Mouse (Mus musculus) urinary bladder, adult 2 months (tissue): ENCODE measurements at regions not wholly inside any gene's neighbourhood (a gene's known extent, or its start where the extent isn't known, plus 50 kb on each side); places are given as distances from the start of the nearest gene placed in this dataset.

Experiments
- DNase-seq: peaks from one replicate; pipeline ENCODE4 v3.0.0; 2022; ENCODE audit warnings: low spot score

DNA sequence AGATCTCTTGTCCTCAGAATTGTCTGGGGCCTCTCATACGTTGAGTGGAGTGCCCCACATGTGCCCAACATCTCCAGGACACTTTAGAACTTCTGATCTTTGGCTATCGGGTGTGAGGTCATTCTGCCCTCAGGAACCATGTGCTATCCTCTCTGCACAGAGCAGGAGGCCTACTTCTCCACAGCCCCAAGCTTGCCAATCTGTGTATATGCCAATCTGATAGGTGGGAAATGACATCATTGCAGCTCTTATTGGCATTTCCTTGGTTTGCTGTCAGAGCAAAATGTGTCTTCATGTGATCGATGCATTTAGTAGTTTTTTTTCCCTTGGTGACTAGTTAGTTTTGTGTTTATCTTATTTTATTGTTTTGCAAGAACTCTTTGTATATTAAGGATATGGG, 108.8 kb upstream of the Ptpn1 start:
- DNase-seq = no peak

DNA sequence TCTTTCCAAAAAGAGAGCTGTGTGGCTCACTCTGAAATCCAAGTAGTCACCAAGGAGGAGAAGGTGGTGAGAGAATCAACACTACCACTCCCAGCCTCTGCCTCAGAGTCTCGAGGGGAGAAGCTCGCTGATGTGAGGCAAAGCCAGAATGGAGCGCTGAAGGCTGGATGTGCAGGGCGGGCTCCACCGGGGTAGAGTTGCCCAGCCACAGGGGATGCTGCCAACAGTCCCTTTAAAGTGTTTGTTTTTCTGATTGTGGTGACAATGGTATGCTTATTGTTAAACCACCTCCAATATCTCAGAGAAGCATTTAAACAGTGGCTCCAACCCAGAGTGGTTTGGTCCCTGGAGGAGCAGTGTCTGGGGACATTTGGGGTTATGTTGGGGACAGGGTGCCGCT, 110.7 kb upstream of the Ptpn1 start:
- no peak for DNase-seq

GRCm38 (mm10) chr2:167818799-167819198, 113.1 kb upstream of the Ptpn1 start:
- DNase-seq = no peak

- DNase-seq = no peak
Observed at GRCm38 (mm10) chr2:167817030-167817429, 114.8 kb upstream of the Ptpn1 start.

- DNase-seq = no peak
Observed at GRCm38 (mm10) chr2:167815123-167815522, 116.7 kb upstream of the Ptpn1 start.

DNA sequence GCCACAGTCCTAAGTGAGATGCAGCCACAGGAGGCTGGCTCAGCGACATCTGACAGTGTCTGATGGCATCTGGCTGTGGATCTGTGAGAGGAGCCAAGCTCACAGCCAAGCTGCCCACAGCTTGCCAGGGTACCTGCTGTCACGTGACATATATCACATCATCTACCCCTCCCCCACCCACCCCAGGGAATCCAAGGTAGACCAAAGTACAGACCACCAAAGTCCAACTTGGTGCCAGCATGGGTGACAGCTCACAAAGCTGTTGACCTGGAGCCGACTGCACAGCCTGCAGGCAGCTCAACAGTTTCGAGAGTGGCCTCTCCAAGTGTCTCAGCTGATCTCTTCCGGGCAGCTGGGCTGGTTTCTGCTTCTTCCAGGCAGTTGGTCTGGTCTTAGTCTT, 119.6 kb upstream of the Tmem189 start:
- DNase-seq = no peak

DNA sequence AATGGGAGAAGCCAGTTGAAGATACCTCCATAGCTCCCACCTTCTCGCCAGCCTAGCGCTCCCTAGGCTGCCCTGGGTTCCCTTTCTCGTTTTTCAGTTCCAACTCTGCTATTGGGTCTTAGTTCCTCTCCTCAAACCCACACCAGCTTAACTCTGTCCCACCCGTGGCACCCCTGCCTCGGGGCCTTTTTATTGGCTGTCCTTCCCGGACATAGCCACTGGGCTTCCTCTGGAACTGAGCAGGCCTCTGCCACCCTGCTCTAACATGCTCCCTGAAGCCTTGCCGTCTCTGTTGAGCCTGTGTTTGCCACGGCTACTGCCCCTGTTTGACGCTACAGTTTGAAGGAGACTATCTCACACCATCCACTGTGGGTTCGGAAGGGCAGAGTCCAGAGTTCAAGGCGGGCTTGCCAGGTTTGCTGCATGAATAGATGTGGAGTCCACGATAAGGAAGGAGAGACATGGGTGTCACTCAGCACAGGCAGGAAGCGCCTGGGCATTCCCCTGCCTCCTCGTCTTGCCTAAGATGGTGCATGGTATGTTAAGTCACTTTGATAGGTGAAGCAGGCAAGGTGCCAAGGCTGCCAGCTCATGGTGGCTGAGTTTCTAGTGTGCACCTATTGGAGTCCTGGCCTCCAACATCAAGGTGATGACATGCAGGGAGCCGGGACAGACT, 116.1 kb upstream of the Tmem189 start:
- no peak for DNase-seq

DNA sequence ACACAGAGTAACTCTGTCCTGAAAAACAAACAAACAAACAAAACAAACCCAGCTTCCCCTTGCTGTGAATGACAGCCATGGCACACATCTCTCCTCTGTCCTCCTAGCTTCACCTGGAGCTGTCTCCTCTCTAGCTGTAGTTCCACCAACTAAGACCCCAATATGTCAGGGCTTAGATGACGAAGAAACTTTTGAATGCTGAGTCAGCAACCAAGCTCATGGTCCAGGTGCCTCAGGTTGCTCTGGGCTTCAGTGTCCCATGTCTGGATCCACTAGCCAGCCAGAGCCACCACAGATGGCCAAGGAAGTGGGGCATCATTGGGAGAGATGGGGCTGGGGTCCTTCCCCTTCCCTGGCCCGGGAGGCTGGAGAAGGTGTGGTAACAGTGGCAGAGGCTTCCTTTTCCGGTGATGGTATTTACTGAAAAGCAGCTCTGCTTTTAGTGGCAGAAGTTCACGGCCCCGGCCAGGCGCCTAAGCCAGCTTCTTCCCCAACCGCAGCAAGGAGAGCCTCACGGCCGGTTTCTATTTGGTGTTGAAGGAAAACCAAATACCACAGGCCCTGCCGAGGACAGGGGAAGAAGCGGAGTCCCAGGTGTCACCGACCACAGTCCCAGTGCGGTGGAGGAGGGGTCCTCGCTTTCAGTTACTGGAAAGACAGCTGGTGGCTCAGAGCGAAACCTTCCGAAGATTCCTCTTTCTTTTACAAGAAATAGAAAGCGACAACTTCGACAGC, 115.0 kb upstream of the Tmem189 start:
- DNase-seq = no peak

DNA sequence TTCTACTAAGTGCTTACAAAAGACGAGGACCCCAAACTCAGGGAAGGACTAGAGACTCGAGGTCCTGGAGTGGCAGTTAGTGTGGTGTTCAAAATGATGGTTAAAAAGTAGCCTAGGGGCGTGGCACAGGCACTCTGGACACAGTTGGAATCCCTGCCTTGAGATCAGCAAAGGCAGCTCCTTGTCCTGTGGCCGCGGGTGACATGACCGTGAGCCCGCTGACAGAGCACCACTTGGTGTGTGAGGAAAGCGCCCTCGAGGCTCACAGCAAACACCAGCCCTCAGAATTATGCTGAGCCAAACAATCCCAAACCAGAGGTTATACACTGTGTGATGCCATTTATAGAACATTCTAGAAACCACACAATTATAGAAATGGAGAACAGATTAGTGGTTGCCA, 112.9 kb upstream of the Tmem189 start:
- no peak for DNase-seq

DNA sequence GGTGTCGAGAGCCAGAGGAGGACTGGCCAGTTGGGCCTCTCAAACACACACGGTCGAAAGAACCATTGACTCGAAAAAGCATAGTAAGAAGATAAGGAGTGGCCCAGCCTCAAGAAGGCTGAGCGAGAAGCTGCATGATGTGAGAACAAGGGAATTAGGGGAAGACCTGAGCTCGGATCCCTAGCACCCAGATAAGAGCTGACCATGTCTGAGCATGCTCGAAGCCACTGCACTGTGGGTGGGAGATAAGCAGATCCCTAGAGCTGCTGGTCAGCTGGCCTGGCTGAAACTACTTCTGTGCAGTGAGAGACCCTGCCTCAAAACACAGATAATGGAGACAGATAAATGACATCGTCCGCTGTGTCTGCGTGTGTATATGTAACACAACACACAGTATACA, 111.8 kb upstream of the Tmem189 start:
- DNase-seq = no peak

GRCm38 (mm10) chr2:167800648-167801245, 111.1 kb upstream of the Tmem189 start:
- no peak for DNase-seq

DNA sequence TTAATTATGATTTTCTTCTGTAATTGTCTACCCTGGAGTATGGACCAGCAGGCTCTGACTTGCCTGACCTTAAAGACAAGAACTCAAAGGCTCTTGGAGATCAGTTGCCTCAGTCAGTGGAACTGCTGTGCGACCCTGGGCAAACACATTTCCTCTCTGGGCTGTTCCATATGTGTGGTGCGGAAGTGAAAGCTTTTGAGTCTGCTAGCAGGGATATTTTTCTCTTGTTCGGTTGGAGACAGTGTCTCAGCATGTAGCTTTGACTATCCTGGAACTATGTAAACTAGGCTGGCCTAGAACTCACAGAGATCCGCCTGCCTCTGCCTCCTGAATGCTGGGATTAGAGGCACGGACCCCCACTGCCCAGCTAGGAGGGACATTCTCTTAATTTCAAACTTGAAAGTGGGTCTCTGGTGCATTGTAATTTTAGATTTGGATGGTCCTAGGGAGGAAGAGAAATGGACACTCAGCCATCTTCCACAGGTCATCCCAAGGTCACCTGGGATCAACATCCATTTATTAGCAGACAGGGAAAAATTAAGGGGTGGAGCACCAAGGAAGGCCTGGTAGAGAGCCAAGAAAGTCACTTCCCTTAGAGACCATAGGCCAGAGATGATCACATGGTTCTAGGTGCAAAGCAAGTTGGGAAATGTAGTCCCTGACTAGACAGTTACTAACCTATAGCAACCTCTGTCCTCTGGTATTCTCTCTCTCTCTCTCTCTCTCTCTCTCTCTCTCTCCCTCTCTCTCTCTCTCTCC, 110.2 kb upstream of the Tmem189 start:
- no peak for DNase-seq

GRCm38 (mm10) chr2:167798969-167799513, 109.4 kb upstream of the Tmem189 start:
- DNase-seq = no peak

- no peak for DNase-seq
Observed at GRCm38 (mm10) chr2:167798076-167798782, 108.6 kb upstream of the Tmem189 start.

DNA sequence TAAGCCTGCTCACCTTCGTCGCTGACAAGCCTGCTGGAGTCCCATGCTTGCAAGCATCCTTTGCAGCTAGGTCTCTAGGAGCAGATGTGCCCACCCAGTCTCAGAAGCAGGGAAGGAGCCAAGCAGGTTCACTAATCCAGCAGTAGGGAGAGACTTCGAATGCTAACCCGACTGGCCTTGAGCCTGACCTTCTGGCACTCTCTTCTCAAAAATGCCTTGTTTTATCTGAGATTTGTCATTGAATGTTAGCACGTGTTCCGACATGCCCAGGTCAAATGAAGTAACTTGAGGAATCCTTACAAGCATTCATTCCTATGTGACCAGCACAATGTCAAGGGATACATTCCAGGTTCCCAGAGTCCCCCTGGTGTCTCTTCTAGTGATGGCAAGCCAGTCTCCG, 105.9 kb upstream of the Tmem189 start:
- no peak for DNase-seq

- no peak for DNase-seq
Observed at GRCm38 (mm10) chr2:167793916-167794315, 104.3 kb upstream of the Tmem189 start.

GRCm38 (mm10) chr2:167792753-167793152, 103.1 kb upstream of the Tmem189 start:
- no peak for DNase-seq

- DNase-seq = no peak
Observed at GRCm38 (mm10) chr2:167792330-167792729, 102.7 kb upstream of the Tmem189 start.

GRCm38 (mm10) chr2:167789471-167789923, 99.9 kb upstream of the Tmem189 start:
- peak; percentile 50 for DNase-seq

DNA sequence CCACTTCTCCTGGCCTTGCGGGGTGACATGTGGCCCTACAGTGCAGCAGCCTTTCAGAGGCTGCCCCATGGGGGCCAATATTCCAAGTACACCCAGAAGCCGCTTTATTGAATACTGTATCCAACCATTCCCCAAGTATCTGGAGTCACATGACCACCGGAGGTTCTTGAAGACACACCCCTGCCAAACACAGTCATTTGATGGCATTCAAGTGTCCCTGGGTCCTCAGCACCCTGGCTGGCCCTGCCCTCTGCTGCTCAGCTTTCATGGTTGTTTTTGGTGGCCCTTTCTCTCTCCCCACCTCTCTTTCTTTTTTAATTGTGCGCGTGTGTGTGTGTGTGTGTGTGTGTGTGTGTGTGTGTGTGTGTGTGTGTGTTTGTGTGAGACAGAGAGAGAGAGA, 97.3 kb upstream of the Tmem189 start:
- DNase-seq = no peak

GRCm38 (mm10) chr2:167784353-167784752, 94.7 kb upstream of the Tmem189 start:
- no peak for DNase-seq
